Mouse (Mus musculus) bone marrow, adult 2 months (tissue): Measurements from ENCODE around the gene Ttc7b.

Experiments
- CTCF ChIP-seq: fragments of 200-500 bp; IDR thresholded peaks from 2 replicates; pipeline ENCODE4 v1.5.1; 2011; ENCODE audit warnings: low read length, control low read depth; ENCODE audit not compliant: control insufficient read depth, insufficient read depth
- POLR2A ChIP-seq: fragments of 200-500 bp; IDR thresholded peaks from 2 replicates; pipeline ENCODE4 v1.6.1; 2011; ENCODE audit warnings: low read depth, mild to moderate bottlenecking, control low read depth, low read length, borderline replicate concordance; ENCODE audit not compliant: control insufficient read depth

DNA sequence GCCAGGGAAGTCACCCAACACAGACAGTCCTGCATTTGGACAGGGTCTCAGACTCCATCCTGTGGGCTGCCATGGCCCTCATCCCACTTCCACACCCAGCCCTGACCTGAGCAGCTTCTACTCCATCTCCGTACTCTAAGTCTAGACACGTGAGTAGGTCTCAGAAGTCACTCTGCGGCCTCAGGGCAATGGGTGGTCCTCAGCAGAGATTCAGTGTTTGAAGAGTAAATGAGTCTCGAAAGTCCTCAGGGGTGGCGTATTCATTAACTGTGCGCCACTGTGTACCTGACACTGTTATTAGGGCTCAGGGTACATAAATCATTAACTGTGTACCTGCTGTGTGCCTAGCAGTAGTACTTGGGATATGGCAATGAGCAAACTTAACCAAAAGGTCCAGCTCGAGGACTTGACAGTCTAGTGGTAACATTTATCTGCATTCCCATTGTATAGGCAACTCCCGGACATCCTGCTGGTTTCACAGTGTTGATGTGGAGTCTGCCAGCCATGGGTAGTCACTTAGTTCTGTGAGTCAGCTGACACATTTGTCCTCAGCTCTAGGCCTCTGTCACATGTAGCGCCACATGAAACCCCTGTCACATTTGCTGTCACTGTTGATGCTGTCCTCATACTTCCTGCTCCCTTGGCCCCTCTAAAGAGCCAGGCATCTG is 10.9 kb downstream of the Ttc7b start:
- TF ChIP-seq CTCF (no peak), POLR2A (no peak)
